Comparison of ENCODE assay signal across 14 mouse cellular contexts in genomic region chr9:21449710-21450109, GRCm38 (mm10). TPM values are rescaled to one million over a fixed set of nuclear protein-coding genes. Genes with fewer than 3 reads are reported as not detected.
DNase-seq lines count a peak whose midpoint lies in the region; ATAC-seq and TF ChIP-seq lines count a peak whose summit lies in the region.
"Had no signal": no experiment of that assay in that cellular context is flagged by ENCODE, and none has a peak within 500 bp of the region (broad histone marks: within the 10 kb centered on the region; RNA-seq: fewer than 3 reads in every experiment).

No protein-coding gene starts in this region.

- no peaks in the 10 kb centered on the region for H3K9me3 ChIP-seq in heart, embryonic 11.5 days (replicated peaks; ENCODE audit: control insufficient read depth, low read length)
- H3K9me3 ChIP-seq in liver, postnatal 0 days (ENCODE audit: low read length): no peaks in the 10 kb centered on the region
- H3K9me3 ChIP-seq in liver, embryonic 12.5 days (replicated peaks): no peaks in the 10 kb centered on the region
- H3K9me3 ChIP-seq: heart, embryonic 12.5 days had no signal

- no peak overlapping the region for H3K4me2 ChIP-seq in heart, embryonic 11.5 days
- H3K4me2 ChIP-seq in liver, postnatal 0 days (ENCODE audit: low read depth, low read length): no peak overlapping the region
- H3K4me2 ChIP-seq in liver, embryonic 12.5 days: no peak overlapping the region
- H3K4me2 ChIP-seq: heart, embryonic 12.5 days had no signal

- no peak for TF ChIP-seq POLR2A in thymus, adult 2 months (IDR thresholded peaks at IDR 0.05; ENCODE audit: control insufficient read depth, extremely low read depth, insufficient read depth, low read length, poor library complexity)

- WGBS in heart, embryonic 11.5 days (ENCODE audit: insufficient replicate concordance): 89% methylated on average over 2 of the region's 2 CpGs
- WGBS in liver, postnatal 0 days (ENCODE audit: insufficient replicate concordance): 61% methylated on average over 2 of the region's 2 CpGs
- WGBS in liver, embryonic 12.5 days (ENCODE audit: insufficient replicate concordance): 59% methylated on average over 2 of the region's 2 CpGs
- 9% methylated on average over 2 of the region's 2 CpGs for WGBS in thymus, adult 2 months

- no peak for TF ChIP-seq EP300 in liver, postnatal 0 days (IDR thresholded peaks at IDR 0.05; ENCODE audit: low read depth)

- DNase-seq in heart, postnatal 25 days (ENCODE audit: low spot score): no peak
- no peak for DNase-seq in liver, postnatal 0 days
- peak; percentile 49 for DNase-seq in brain, adult 2 months (ENCODE audit: low read depth, low spot score)
- peak; percentile 30 for DNase-seq in thymus, adult 2 months
- DNase-seq in adipocyte (ENCODE audit: low spot score): no peak
- no peak for DNase-seq in kidney, adult 8-10 months
- DNase-seq: adrenal gland, postnatal 10 days; B cell, adult 2 months; embryo, embryonic 11 days; spleen, adult 18-20 months had no signal

- H3K27ac ChIP-seq in heart, embryonic 11.5 days (ENCODE audit: low read depth, low read length): peak overlapping the region; percentile 46; the same call in 1 of the 2 replicates
- 0 out of 2 replicates have a peak overlapping the region, but pooled peaks have one; percentile 19 for H3K27ac ChIP-seq in liver, postnatal 0 days (ENCODE audit: low read depth)
- no peak overlapping the region for H3K27ac ChIP-seq in liver, embryonic 12.5 days
- H3K27ac ChIP-seq in thymus, adult 2 months (ENCODE audit: control insufficient read depth, insufficient read depth, low read length): peak overlapping the region; percentile 65

- 0 out of 2 replicates have a peak, but pooled peaks cover 5% of the 10 kb centered on the region for H3K36me3 ChIP-seq in heart, embryonic 11.5 days (ENCODE audit: control insufficient read depth, insufficient read depth, low read length)
- peaks cover 11% of the 10 kb centered on the region for H3K36me3 ChIP-seq in liver, postnatal 0 days (replicated peaks; ENCODE audit: insufficient read depth, low read length)
- peaks cover 32% of the 10 kb centered on the region for H3K36me3 ChIP-seq in liver, embryonic 12.5 days
- peaks cover 7% of the 10 kb centered on the region for H3K36me3 ChIP-seq in thymus, adult 2 months (ENCODE audit: control insufficient read depth, insufficient read depth, low read length)

- no peak for ATAC-seq in heart, embryonic 11.5 days (replicated peaks; ENCODE audit: insufficient number of reproducible peaks, low FRiP score, low TSS enrichment)
- no peak for ATAC-seq in liver, postnatal 0 days
- ATAC-seq in liver, embryonic 12.5 days: no peak

- intact Hi-C loops in heart, postnatal 25 days (cut with DNase I): loop anchor here (2.0 kb wide), 1 partner anchor 21 kb away; no protein-coding TSS in a partner anchor

- no peak overlapping the region for H3K9ac ChIP-seq in heart, embryonic 11.5 days (ENCODE audit: low read depth, low read length)
- no peak overlapping the region for H3K9ac ChIP-seq in liver, postnatal 0 days (replicated peaks)
- H3K9ac ChIP-seq in liver, embryonic 12.5 days: no peak overlapping the region
- H3K9ac ChIP-seq: heart, embryonic 12.5 days had no signal

- H3K4me3 ChIP-seq in heart, embryonic 11.5 days (ENCODE audit: low read depth, low read length): no peak overlapping the region
- H3K4me3 ChIP-seq in liver, postnatal 0 days (ENCODE audit: low read depth, low read length): no peak overlapping the region
- H3K4me3 ChIP-seq in liver, embryonic 12.5 days: no peak overlapping the region
- no peak overlapping the region for H3K4me3 ChIP-seq in thymus, adult 2 months (ENCODE audit: control insufficient read depth, insufficient read depth, low read length)
- H3K4me3 ChIP-seq: erythroblast, embryonic 14.5 days; heart, embryonic 12.5 days had no signal

- no peak for TF ChIP-seq CTCF in liver, postnatal 0 days (IDR thresholded peaks at IDR 0.05; ENCODE audit: low read depth)
- no peak for TF ChIP-seq CTCF in thymus, adult 2 months (IDR thresholded peaks at IDR 0.05; ENCODE audit: borderline replicate concordance, control insufficient read depth, extremely low read depth, insufficient read depth, low read length, poor library complexity)

- no peaks in the 10 kb centered on the region for H3K27me3 ChIP-seq in heart, embryonic 11.5 days (ENCODE audit: control insufficient read depth, insufficient read depth, low read length)
- H3K27me3 ChIP-seq in liver, postnatal 0 days (ENCODE audit: insufficient read depth, low read length): no peaks in the 10 kb centered on the region
- no peaks in the 10 kb centered on the region for H3K27me3 ChIP-seq in liver, embryonic 12.5 days (replicated peaks)
- no peaks in the 10 kb centered on the region for H3K27me3 ChIP-seq in thymus, adult 2 months (ENCODE audit: control insufficient read depth, insufficient read depth, low read length)
- H3K27me3 ChIP-seq: heart, embryonic 12.5 days had no signal

- H3K4me1 ChIP-seq in heart, embryonic 11.5 days (ENCODE audit: control insufficient read depth, insufficient read depth, low read length): peaks cover 26% of the 10 kb centered on the region
- peaks cover 39% of the 10 kb centered on the region for H3K4me1 ChIP-seq in liver, postnatal 0 days (ENCODE audit: insufficient read depth)
- peaks cover 75% of the 10 kb centered on the region for H3K4me1 ChIP-seq in liver, embryonic 12.5 days
- peaks cover 69% of the 10 kb centered on the region for H3K4me1 ChIP-seq in thymus, adult 2 months (replicated peaks; ENCODE audit: control insufficient read depth, insufficient read depth, low read length)

RNA-seq across cellular contexts. Expression of gene Dnm2, which starts 25.0 kb away (rescaled TPM):
- polyA plus RNA-seq in heart, embryonic 11.5 days (2014; fragmentation: Nextera tagmentation; extraction: Ambion mirVana): 62.7 and 68.1 TPM in 2 replicates
- total RNA-seq in heart, postnatal 25 days (2021): 10 to 100 TPM; 66.2 to 74.4 TPM
- polyA plus RNA-seq in liver, postnatal 0 days (2015; fragmentation: Nextera tagmentation; extraction: Ambion mirVana): 29.5 and 35.2 TPM in 2 replicates
- 72.2 and 75.5 TPM in 2 replicates for polyA plus RNA-seq in liver, embryonic 12.5 days (2016; fragmentation: Nextera tagmentation; extraction: Ambion mirVana)
- polyA plus RNA-seq in thymus, adult 2 months (2012; rRNA removed): 374 and 422 TPM in 2 replicates

RNA-seq across cellular contexts. Expression of gene Qtrt1, which starts 38.1 kb away (rescaled TPM):
- 24.2 and 31.7 TPM in 2 replicates for polyA plus RNA-seq in heart, embryonic 11.5 days (2014; fragmentation: Nextera tagmentation; extraction: Ambion mirVana)
- 10 to 100 TPM in 1 of 2 experiments, 1 to 10 TPM in 1; 7.1 to 10.0 TPM for total RNA-seq in heart, postnatal 25 days (2021)
- polyA plus RNA-seq in liver, postnatal 0 days (2015; fragmentation: Nextera tagmentation; extraction: Ambion mirVana): 11.3 and 13.7 TPM in 2 replicates
- polyA plus RNA-seq in liver, embryonic 12.5 days (2016; fragmentation: Nextera tagmentation; extraction: Ambion mirVana): 31.2 and 32.7 TPM in 2 replicates
- polyA plus RNA-seq in thymus, adult 2 months (2012; rRNA removed): 46.4 and 48.2 TPM in 2 replicates

Comparison
In these comparisons a context has a peak if more than half of its experiments do, and no peak if none do; other contexts are left out.
1. DNase-seq: peak in brain, adult 2 months (single experiment) and thymus, adult 2 months (single experiment); none in heart, postnatal 25 days (single experiment), liver, postnatal 0 days (single experiment), adipocyte (single experiment) and kidney, adult 8-10 months (0 of 2).